ENCODE assay signal across 8 mouse cellular contexts in genomic region chrX:23693443-23694400, GRCm38 (mm10). TPM values are rescaled to one million over a fixed set of nuclear protein-coding genes. Genes with fewer than 3 reads are reported as not detected.
A peak's percentile ranks its signal among the peaks of the same experiment; 100 is the strongest.
DNase-seq lines count a peak whose midpoint lies in the region; ATAC-seq and TF ChIP-seq lines count a peak whose summit lies in the region.

No protein-coding gene starts in this region.

- H3K4me2 ChIP-seq in kidney, embryonic 14.5 days (replicated peaks; ENCODE audit: low read depth, low read length), result peak overlapping the region; percentile 46
- peak overlapping the region; percentile 70 for H3K4me2 ChIP-seq in heart, postnatal 0 days (ENCODE audit: low read depth, low read length)
- H3K4me2 ChIP-seq in lung, postnatal 0 days (replicated peaks; ENCODE audit: low read depth, low read length), result peak overlapping the region; percentile 59

- no peaks in the 10 kb centered on the region for H3K4me1 ChIP-seq in kidney, embryonic 14.5 days (ENCODE audit: control insufficient read depth, insufficient read depth, low read length)
- no peaks in the 10 kb centered on the region for H3K4me1 ChIP-seq in heart, postnatal 0 days (ENCODE audit: control insufficient read depth, insufficient read depth)
- H3K4me1 ChIP-seq in lung, postnatal 0 days (ENCODE audit: insufficient read depth, low read depth, low read length), result no peaks in the 10 kb centered on the region

- 24% methylated on average over 27 of the region's 28 CpGs for WGBS in kidney, embryonic 14.5 days
- WGBS in heart, postnatal 0 days, result 12% methylated on average over 28 of the region's 28 CpGs
- WGBS in lung, postnatal 0 days, result 10% methylated on average over 27 of the region's 28 CpGs

- no peak for TF ChIP-seq CTCF in heart, postnatal 0 days (IDR thresholded peaks at IDR 0.05; ENCODE audit: low read depth)
- TF ChIP-seq CTCF in lung, postnatal 0 days (IDR thresholded peaks at IDR 0.05), result no peak

- ATAC-seq in kidney, embryonic 14.5 days (ENCODE audit: low FRiP score, low TSS enrichment), result peak; percentile 56
- ATAC-seq in CD4-positive, CD25-positive, alpha-beta regulatory T cell, adult 4 months, result peak; percentile 27
- no peak for ATAC-seq in heart, postnatal 0 days (ENCODE audit: insufficient read depth, low read depth)
- ATAC-seq in lung, postnatal 0 days, result peak; percentile 8

- DNase-seq in kidney, postnatal 10 days, result no peak
- DNase-seq in c-Kit-negative CD71-positive TER-119-positive erythroid progenitor cells, embryonic 14.5 days (ENCODE audit: low read depth, low spot score), result peak; percentile 31
- no peak for DNase-seq in heart, postnatal 0 days (ENCODE audit: low spot score)
- DNase-seq in lung, postnatal 0 days (ENCODE audit: low spot score), result peak; percentile 32
- no peak for DNase-seq in thymus, postnatal 14 days
- DNase-seq in left cerebral cortex, adult 9 months (ENCODE audit: low spot score in 2 of 2), result no peak

- H3K27me3 ChIP-seq in kidney, embryonic 14.5 days (ENCODE audit: control insufficient read depth, insufficient read depth, low read length), result no peaks in the 10 kb centered on the region
- H3K27me3 ChIP-seq in heart, postnatal 0 days (ENCODE audit: control insufficient read depth, insufficient read depth, low read length), result no peaks in the 10 kb centered on the region
- no peaks in the 10 kb centered on the region for H3K27me3 ChIP-seq in lung, postnatal 0 days (replicated peaks; ENCODE audit: insufficient read depth, low read length)

- H3K27ac ChIP-seq in kidney, embryonic 14.5 days (ENCODE audit: low read depth, low read length), result no peak overlapping the region
- peak overlapping the region; percentile 90 for H3K27ac ChIP-seq in heart, postnatal 0 days (ENCODE audit: low read depth)
- peak overlapping the region; percentile 75 for H3K27ac ChIP-seq in lung, postnatal 0 days (ENCODE audit: low read length)

- peak overlapping the region; percentile 61 for H3K9ac ChIP-seq in kidney, embryonic 14.5 days (ENCODE audit: low read depth, low read length)
- H3K9ac ChIP-seq in heart, postnatal 0 days (replicated peaks; ENCODE audit: low read depth, low read length), result peak overlapping the region; percentile 63
- H3K9ac ChIP-seq in lung, postnatal 0 days (replicated peaks; ENCODE audit: low read depth), result peak overlapping the region; percentile 63

- no peaks in the 10 kb centered on the region for H3K9me3 ChIP-seq in kidney, embryonic 14.5 days (ENCODE audit: control insufficient read depth, low read length)
- H3K9me3 ChIP-seq in heart, postnatal 0 days (replicated peaks; ENCODE audit: control insufficient read depth, low read length), result no peaks in the 10 kb centered on the region
- H3K9me3 ChIP-seq in lung, postnatal 0 days (ENCODE audit: low read length), result no peaks in the 10 kb centered on the region

- peak overlapping the region; percentile 54 for H3K4me3 ChIP-seq in kidney, embryonic 14.5 days (ENCODE audit: low read length)
- H3K4me3 ChIP-seq in heart, postnatal 0 days (ENCODE audit: low read depth, low read length), result peak overlapping the region; percentile 70
- H3K4me3 ChIP-seq in lung, postnatal 0 days (ENCODE audit: low read depth, low read length), result peak overlapping the region; percentile 56

- TF ChIP-seq EP300 in heart, postnatal 0 days (IDR thresholded peaks at IDR 0.05; ENCODE audit: low read depth), result no peak
- TF ChIP-seq EP300 in lung, postnatal 0 days (IDR thresholded peaks at IDR 0.05), result no peak

- no peaks in the 10 kb centered on the region for H3K36me3 ChIP-seq in kidney, embryonic 14.5 days (ENCODE audit: control insufficient read depth, insufficient read depth, low read length)
- no peaks in the 10 kb centered on the region for H3K36me3 ChIP-seq in heart, postnatal 0 days (replicated peaks; ENCODE audit: control insufficient read depth, insufficient read depth, low read length)
- no peaks in the 10 kb centered on the region for H3K36me3 ChIP-seq in lung, postnatal 0 days (ENCODE audit: insufficient read depth, low read length)

RNA-seq across cellular contexts. Expression of gene Wdr44, which starts 0.9 kb away (rescaled TPM):
- 3.2 and 5.8 TPM in 2 replicates for polyA plus RNA-seq in kidney, embryonic 14.5 days (2014; fragmentation: Nextera tagmentation; extraction: Ambion mirVana)
- polyA plus RNA-seq in CD4-positive, CD25-positive, alpha-beta regulatory T cell, adult 4 months (2017; shearing (Covaris generic)), result 10 to 100 TPM; 35.7 to 36.2 TPM
- total RNA-seq in heart, postnatal 0 days (2014; rRNA removed; ENCODE audit: low replicate concordance), result 6.0 and 9.1 TPM in 2 replicates
- 9.5 and 9.9 TPM in 2 replicates for polyA plus RNA-seq in heart, postnatal 0 days (2015; fragmentation: Nextera tagmentation; extraction: Ambion mirVana)
- polyA plus RNA-seq in lung, postnatal 0 days (2015; fragmentation: Nextera tagmentation; extraction: Ambion mirVana), result 9.3 and 10.6 TPM in 2 replicates

Comparison
In these comparisons a context has a peak if more than half of its experiments do, and no peak if none do; other contexts are left out.
1. DNase-seq: peak in c-Kit-negative CD71-positive TER-119-positive erythroid progenitor cells, embryonic 14.5 days (single experiment) and lung, postnatal 0 days (single experiment); none in kidney, postnatal 10 days (single experiment), heart, postnatal 0 days (single experiment), thymus, postnatal 14 days (single experiment) and left cerebral cortex, adult 9 months (0 of 2).
2. Peak in every context shown above with its lines, with median percentiles within 50 percentile points of each other: H3K4me2 ChIP-seq, H3K4me3 ChIP-seq and H3K9ac ChIP-seq.